Mouse (Mus musculus) hindbrain, embryonic 14.5 days (tissue): ENCODE measurements at regions not wholly inside any gene's neighbourhood (a gene's known extent, or its start where the extent isn't known, plus 50 kb on each side); places are given as distances from the start of the nearest gene placed in this dataset.

Source experiments
- ATAC-seq: fragments of 200-750 bp; cut with Nextera tagmentation; 2 replicates; pipeline ENCODE4 v1.8.0; 2017; ENCODE audit warnings: moderate number of reproducible peaks, mild to moderate bottlenecking, moderate TSS enrichment, moderate library complexity; ENCODE audit not compliant: low FRiP score
- DNase-seq: peaks from one replicate; pipeline ENCODE4 v3.0.0-alpha.2; 2015; ENCODE audit warnings: low spot score
- H3K27ac ChIP-seq: fragments of 300-500 bp; sonication (generic); 2 replicates; pipeline ENCODE4 v1.5.1; 2014; ENCODE audit warnings: mild to moderate bottlenecking, moderate library complexity
- H3K27me3 ChIP-seq: fragments of 300-500 bp; sonication (generic); 2 replicates; pipeline ENCODE4 v1.6.1; 2014; ENCODE audit warnings: mild to moderate bottlenecking, low read length, mixed read lengths; ENCODE audit not compliant: control insufficient read depth, insufficient read depth
- H3K36me3 ChIP-seq: fragments of 300-500 bp; sonication (generic); replicated peaks from 2 replicates; pipeline ENCODE4 v1.6.1; 2014; ENCODE audit not compliant: control insufficient read depth, insufficient read depth
- H3K4me1 ChIP-seq: fragments of 300-500 bp; sonication (generic); replicated peaks from 2 replicates; pipeline ENCODE4 v1.6.1; 2014; ENCODE audit warnings: antibody characterized with exemption, low read length, mixed read lengths; ENCODE audit not compliant: control insufficient read depth, insufficient read depth
- H3K4me2 ChIP-seq: fragments of 300-500 bp; sonication (generic); replicated peaks from 2 replicates; pipeline ENCODE4 v1.6.1; 2014; ENCODE audit warnings: mild to moderate bottlenecking, moderate library complexity
- H3K4me3 ChIP-seq: fragments of 300-500 bp; sonication (generic); replicated peaks from 2 replicates; pipeline ENCODE4 v1.5.1; 2014; ENCODE audit warnings: mild to moderate bottlenecking, low read length
- H3K9ac ChIP-seq: fragments of 300-500 bp; sonication (generic); 2 replicates; pipeline ENCODE4 v1.6.1; 2014
- H3K9me3 ChIP-seq: fragments of 300-500 bp; sonication (generic); 2 replicates; pipeline ENCODE4 v1.6.1; 2016; ENCODE audit warnings: low read length; ENCODE audit not compliant: control insufficient read depth
- WGBS: fragments of 180-500 bp; shearing (Covaris S2); extraction: QIAGEN DNeasy Blood & Tissue Kit; methylation state at CpG from one replicate; pipeline ENCODE4 v1.1.7; 2014; 5-methylcytosine and 5-hydroxymethylcytosine counted together

- H3K4me1 ChIP-seq = peaks cover 5% of the 10 kb centered on the region; the same call in 1 of the 2 replicates
- H3K36me3 ChIP-seq = no peaks in the 10 kb centered on the region
- H3K27ac ChIP-seq = peak overlapping the region; percentile 21; the same call in 1 of the 2 replicates
- ATAC-seq (peak; percentile 88), DNase-seq (peak; percentile 59)
- H3K4me3 ChIP-seq = no peak overlapping the region
- H3K27me3 ChIP-seq = no peaks in the 10 kb centered on the region
- 0 out of 2 replicates have a peak overlapping the region, but pooled peaks have one; percentile 21 for H3K9ac ChIP-seq
- peak overlapping the region; percentile 39 for H3K4me2 ChIP-seq
- no peaks in the 10 kb centered on the region for H3K9me3 ChIP-seq
- WGBS = 32% methylated on average over 23 of the region's 23 CpGs
These were observed 174.6 kb downstream of the Cand1 start for GRCm38 (mm10) chr10:119065133-119065817.

DNA sequence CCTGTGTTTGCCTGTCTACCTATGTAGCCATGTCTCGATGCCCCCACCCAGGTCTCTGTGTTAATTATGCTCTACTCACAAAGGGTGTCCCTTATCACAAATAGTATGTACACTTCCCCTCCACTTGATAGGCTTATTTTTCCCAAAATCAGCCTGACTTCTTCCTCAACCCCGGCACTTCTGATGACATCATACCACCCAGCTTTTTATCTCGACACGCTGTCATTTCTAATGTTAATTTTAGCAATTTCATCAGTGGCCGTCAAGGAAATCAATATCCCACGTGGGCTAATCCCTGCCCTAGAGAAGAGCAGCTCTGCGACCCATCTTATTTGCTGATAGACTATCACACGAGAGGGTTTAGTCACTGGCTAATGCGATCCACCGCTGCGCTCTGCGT, 175.6 kb downstream of the Cand1 start:
- Histone ChIP-seq H3K36me3 (no peaks in the 10 kb centered on the region), H3K9me3 (no peaks in the 10 kb centered on the region), H3K4me3 (no peak overlapping the region), H3K4me2 (no peak overlapping the region), H3K4me1 (peaks cover 5% of the 10 kb centered on the region; the same call in 1 of the 2 replicates), H3K9ac (no peak overlapping the region), H3K27me3 (no peaks in the 10 kb centered on the region), H3K27ac (no peak overlapping the region)
- no peak for DNase-seq
- ATAC-seq = no peak
- 83% methylated on average over 12 of the region's 12 CpGs for whole genome bisulfite sequencing

DNA sequence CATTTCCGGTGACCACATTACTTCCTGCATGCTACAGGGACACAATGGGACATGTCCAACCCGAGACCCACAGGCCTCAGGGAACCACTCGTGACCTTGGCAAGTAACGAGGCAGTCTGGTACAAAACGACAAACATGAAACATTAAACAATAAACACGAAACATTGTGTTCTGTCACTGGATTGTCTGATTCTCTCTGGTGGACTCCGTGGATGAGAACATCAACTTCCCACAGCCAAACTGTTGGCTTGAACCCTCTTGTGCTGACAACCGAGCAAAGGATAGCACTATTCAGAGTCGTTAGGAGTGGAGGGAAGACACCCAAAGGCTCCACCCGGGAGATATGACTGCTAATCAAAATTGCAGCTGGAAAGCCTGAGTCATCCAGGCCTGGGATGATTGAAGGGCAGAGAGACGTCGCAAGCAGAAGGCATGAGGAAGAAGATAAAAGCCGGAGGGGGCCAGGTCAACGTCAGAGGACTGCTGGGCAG, 176.6 kb downstream of the Cand1 start:
- H3K36me3 ChIP-seq = no peaks in the 10 kb centered on the region
- no peak overlapping the region for H3K4me3 ChIP-seq
- no peak overlapping the region for H3K9ac ChIP-seq
- no peaks in the 10 kb centered on the region for H3K9me3 ChIP-seq
- no peak overlapping the region for H3K27ac ChIP-seq
- H3K27me3 ChIP-seq = no peaks in the 10 kb centered on the region
- no peak for ATAC-seq
- 87% methylated on average over 14 of the region's 14 CpGs for WGBS
- no peak for DNase-seq
- H3K4me2 ChIP-seq = no peak overlapping the region
- H3K4me1 ChIP-seq = peaks cover 5% of the 10 kb centered on the region; the same call in 1 of the 2 replicates

DNA sequence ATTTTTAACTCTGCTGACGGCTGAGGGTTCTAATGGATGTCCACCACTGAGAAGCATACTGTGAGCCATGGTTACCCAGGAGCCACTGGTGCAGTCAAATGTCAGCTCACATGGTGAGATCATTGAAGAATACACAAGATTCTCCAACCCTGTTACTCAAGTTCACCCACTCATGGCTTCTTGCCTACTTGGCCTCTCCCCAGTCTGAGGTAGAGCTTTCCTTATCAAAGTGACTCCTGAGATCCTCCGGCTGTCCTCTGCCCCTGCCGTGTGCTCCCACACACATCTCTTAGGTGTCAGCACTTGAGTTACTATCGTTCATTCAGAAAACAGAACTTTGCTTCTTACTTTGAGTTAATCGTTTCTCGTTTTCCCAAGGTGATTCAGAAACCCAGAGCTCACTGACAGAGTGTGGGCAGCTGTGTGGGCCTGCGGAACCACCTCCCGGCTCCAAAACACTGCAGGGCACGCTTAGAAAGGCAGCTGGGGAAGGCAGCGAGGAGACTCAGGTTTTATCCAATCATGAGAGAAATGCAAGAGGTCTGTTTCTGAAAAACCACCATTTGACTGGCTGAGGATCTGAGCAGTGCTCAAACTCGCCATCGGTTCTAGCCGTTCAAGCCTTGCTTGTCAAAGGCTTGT, 177.8 kb downstream of the Cand1 start:
- Histone ChIP-seq H3K36me3 (no peaks in the 10 kb centered on the region), H3K27me3 (no peaks in the 10 kb centered on the region), H3K4me2 (no peak overlapping the region), H3K9me3 (no peaks in the 10 kb centered on the region), H3K4me1 (peaks cover 5% of the 10 kb centered on the region; the same call in 1 of the 2 replicates), H3K4me3 (no peak overlapping the region), H3K27ac (no peak overlapping the region), H3K9ac (no peak overlapping the region)
- 88% methylated on average over 13 of the region's 13 CpGs for WGBS
- no peak for ATAC-seq
- DNase-seq = no peak

DNA sequence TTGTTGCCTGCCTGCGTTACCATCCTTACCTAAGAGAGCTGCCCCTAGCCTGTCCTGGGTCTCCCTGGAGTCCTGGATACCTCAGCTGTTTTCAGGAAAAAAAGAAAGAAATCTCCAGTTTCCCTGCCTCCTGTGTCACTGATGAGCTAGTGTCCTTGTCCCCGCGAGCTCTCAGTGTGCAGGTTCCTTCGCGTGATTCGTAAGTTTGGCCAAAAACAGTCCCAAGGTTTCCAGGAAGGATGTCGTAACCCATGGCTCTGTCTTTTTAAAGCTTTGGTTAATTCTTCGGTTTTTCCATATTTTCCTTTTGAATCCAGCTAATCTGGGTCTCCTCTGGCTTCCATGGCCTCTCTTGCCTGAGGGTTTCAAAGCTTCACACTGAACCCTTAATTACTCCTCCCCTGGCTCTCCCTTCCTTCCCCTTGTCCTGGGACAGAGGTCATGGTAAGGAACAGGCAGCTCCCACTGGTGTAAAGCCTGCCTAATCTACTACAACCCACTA, 178.5 kb downstream of the Cand1 start:
- DNase-seq = no peak
- Histone ChIP-seq H3K27me3 (no peaks in the 10 kb centered on the region), H3K36me3 (no peaks in the 10 kb centered on the region), H3K27ac (no peak overlapping the region), H3K9me3 (no peaks in the 10 kb centered on the region), H3K4me2 (no peak overlapping the region), H3K9ac (no peak overlapping the region), H3K4me3 (no peak overlapping the region), H3K4me1 (peaks cover 5% of the 10 kb centered on the region; the same call in 1 of the 2 replicates)
- WGBS = 93% methylated on average over 8 of the region's 8 CpGs
- no peak for ATAC-seq

DNA sequence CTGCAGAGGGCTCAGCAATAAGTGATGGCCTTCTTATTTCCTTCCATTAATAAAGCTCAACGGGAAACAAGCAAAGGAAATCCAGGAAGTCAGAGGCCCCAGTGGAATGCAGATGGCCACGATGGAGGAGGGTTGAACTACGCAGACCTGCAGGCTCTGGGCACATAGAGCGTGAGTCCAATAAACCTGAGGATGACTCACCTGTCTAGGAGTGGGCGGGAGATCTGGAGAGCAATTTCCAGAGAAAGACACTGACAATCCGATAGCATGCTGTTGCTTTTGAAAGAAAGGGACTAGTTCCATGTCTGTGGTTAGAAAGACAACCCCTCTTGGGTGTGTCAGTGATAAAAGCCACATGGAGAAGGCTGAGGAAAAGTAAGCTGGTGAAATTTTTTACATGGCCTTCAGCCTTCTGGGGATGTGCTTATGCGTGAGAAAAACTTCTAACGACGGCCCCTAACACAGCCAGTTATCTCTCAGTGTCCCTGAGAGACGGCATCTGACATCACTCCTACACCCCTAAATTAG, 181.3 kb downstream of the Cand1 start:
- Histone ChIP-seq H3K36me3 (no peaks in the 10 kb centered on the region), H3K9ac (no peak overlapping the region), H3K9me3 (no peaks in the 10 kb centered on the region), H3K4me3 (no peak overlapping the region), H3K4me2 (no peak overlapping the region), H3K27me3 (no peaks in the 10 kb centered on the region), H3K27ac (no peak overlapping the region), H3K4me1 (no peaks in the 10 kb centered on the region)
- DNase-seq = no peak
- 89% methylated on average over 10 of the region's 10 CpGs for WGBS
- ATAC-seq = no peak

DNA sequence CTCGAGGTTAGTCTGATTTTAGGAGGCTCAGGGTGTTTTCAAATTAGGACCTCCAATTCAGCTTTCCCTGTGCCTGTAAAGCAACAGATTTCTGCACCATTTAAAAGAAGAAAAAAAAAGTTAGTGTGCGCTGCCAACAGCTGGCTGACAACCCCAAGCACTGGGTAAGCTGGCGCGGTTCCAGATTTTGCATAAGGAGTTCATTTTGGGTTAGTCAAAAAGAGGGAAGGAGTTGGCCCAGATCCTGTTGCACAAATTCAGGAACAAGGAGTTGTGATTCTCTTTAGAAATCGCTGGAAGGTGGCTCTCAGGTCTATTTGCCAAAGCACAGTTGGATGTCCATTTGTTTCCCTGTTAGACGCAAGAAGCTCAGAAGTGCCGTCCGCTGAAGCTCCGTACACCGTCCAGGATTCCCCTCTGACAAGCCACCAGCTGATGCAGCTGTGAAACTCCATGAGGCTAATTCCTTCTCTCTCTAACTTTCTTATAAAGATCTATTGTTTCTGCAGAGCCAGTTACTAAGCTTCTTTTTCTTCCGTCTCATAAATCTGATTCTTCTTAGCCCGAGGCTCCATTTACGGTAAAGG, 184.6 kb downstream of the Cand1 start:
- WGBS = 57% methylated on average over 13 of the region's 13 CpGs
- Histone ChIP-seq H3K9me3 (no peaks in the 10 kb centered on the region), H3K9ac (no peak overlapping the region), H3K27ac (no peak overlapping the region), H3K4me1 (no peaks in the 10 kb centered on the region), H3K36me3 (no peaks in the 10 kb centered on the region), H3K4me2 (no peak overlapping the region), H3K27me3 (no peaks in the 10 kb centered on the region), H3K4me3 (no peak overlapping the region)
- DNase-seq (peak; percentile 72), ATAC-seq (peak; percentile 62; the same call in 1 of the 2 replicates)

DNA sequence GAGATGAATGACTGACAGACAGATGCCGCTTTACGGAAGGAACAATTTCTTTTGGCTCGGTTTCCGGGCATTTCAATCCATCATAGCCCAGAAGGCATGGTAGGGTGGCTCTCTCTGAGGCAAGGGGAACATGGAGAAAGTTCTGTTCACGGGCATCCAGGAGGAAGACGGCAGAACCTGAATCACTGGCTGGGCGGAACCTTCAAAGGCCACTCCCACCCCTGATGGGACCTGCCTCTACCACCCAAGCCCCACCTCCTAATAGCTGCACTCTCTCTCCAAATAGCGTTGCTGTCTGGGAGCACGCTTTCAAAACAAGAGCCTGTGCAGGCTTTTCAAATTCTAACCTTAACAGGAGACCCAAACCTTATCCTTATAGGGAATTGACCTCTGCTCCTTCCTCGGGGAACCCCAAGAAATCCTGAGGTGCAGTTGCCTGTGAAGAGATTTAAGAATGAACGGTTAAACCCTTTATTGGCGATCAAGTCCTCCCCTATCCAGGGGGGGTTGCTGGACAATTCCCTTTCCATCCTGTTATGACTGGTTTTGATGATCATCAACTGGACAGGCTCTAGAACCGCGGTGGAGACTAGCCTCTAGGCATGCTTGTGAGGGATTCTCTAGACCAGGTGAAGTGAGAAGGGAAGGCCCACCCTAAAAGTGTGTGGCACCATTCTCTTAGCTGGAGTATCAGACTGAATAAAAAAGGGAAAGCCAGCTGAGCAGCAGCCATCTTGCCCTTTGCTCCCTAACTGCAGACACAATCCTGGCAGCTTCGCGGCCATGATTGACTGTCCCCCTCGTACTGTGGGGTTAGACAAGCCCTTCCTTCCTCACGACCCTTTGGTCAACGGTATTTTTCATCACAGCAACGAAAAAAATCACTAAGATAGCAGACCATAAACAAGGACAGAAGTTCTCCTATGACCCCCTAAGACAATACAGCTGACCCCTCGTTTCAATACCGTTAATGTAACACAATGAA, 184.5 kb upstream of the Dyrk2 start:
- Histone ChIP-seq H3K27ac (no peak overlapping the region), H3K4me2 (no peak overlapping the region), H3K9ac (no peak overlapping the region), H3K9me3 (no peaks in the 10 kb centered on the region), H3K27me3 (no peaks in the 10 kb centered on the region), H3K36me3 (no peaks in the 10 kb centered on the region), H3K4me3 (no peak overlapping the region), H3K4me1 (no peaks in the 10 kb centered on the region)
- DNase-seq (no peak), ATAC-seq (no peak)
- 84% methylated on average over 22 of the region's 22 CpGs for WGBS
